Mouse (Mus musculus) limb, embryonic 14.5 days (tissue): ENCODE results near the gene Cysrt1. TPM values are rescaled to one million over a fixed set of nuclear protein-coding genes. Genes with fewer than 3 reads are reported as not detected.
A peak's percentile ranks its signal among the peaks of the same experiment; 100 is the strongest.

Experiments used
- ATAC-seq: fragments of 200-750 bp; cut with Nextera tagmentation; 2 replicates; pipeline ENCODE4 v1.8.0; 2017; ENCODE audit warnings: low read depth, moderate number of reproducible peaks, moderate TSS enrichment; ENCODE audit not compliant: low FRiP score
- DNase-seq: peaks from one replicate; pipeline ENCODE4 v3.0.0-alpha.2; 2015; ENCODE audit warnings: low spot score
- H3K27ac ChIP-seq: fragments of 300-500 bp; sonication (generic); replicated peaks from 2 replicates; pipeline ENCODE4 v1.5.1; 2014; ENCODE audit warnings: low read depth, mild to moderate bottlenecking, low read length, moderate library complexity, mixed read lengths
- H3K27me3 ChIP-seq: fragments of 300-500 bp; sonication (generic); 2 replicates; pipeline ENCODE4 v1.6.1; 2014; ENCODE audit warnings: low read length, mixed read lengths; ENCODE audit not compliant: control insufficient read depth, insufficient read depth
- H3K36me3 ChIP-seq: fragments of 300-500 bp; sonication (generic); 2 replicates; pipeline ENCODE4 v1.6.1; 2014; ENCODE audit warnings: mild to moderate bottlenecking, low read length, moderate library complexity, mixed read lengths; ENCODE audit not compliant: control insufficient read depth, insufficient read depth
- H3K4me1 ChIP-seq: fragments of 300-500 bp; sonication (generic); 2 replicates; pipeline ENCODE4 v1.6.1; 2014; ENCODE audit warnings: antibody characterized with exemption, low read length, mixed read lengths; ENCODE audit not compliant: control insufficient read depth, insufficient read depth
- H3K4me2 ChIP-seq: fragments of 300-500 bp; sonication (generic); replicated peaks from 2 replicates; pipeline ENCODE4 v1.6.1; 2014; ENCODE audit warnings: low read depth, mild to moderate bottlenecking, low read length, moderate library complexity; ENCODE audit not compliant: severe bottlenecking
- H3K4me3 ChIP-seq: fragments of 300-500 bp; sonication (generic); replicated peaks from 2 replicates; pipeline ENCODE4 v1.5.1; 2014; ENCODE audit warnings: low read length
- H3K9ac ChIP-seq: fragments of 300-500 bp; sonication (generic); 2 replicates; pipeline ENCODE4 v1.6.1; 2014; ENCODE audit warnings: mild to moderate bottlenecking, low read depth, low read length, moderate library complexity; ENCODE audit not compliant: severe bottlenecking
- H3K9me3 ChIP-seq: fragments of 300-500 bp; sonication (generic); 2 replicates; pipeline ENCODE4 v1.6.1; 2016; ENCODE audit warnings: low read length; ENCODE audit not compliant: control insufficient read depth
- POLR2A ChIP-seq: fragments of 200-500 bp; IDR thresholded peaks from 2 replicates; pipeline ENCODE4 v1.8.0; 2012; ENCODE audit warnings: inconsistent platforms, mild to moderate bottlenecking, moderate library complexity, borderline replicate concordance; ENCODE audit not compliant: insufficient read depth, insufficient read length; ENCODE audit errors: extremely low read depth
- WGBS: fragments of 180-500 bp; shearing (Covaris S2); extraction: QIAGEN DNeasy Blood & Tissue Kit; methylation state at CpG from one replicate; pipeline ENCODE4 v1.1.7; 2014; 5-methylcytosine and 5-hydroxymethylcytosine counted together
- polyA plus RNA-seq, 2 experiments: library from polyadenylated mRNA; depleted of rRNA in 1 of 2; stranded (reverse) in 1 of 2; unstranded in 1 of 2; fragments of >200 nt; fragmentation: Nextera tagmentation in 1 of 2; extraction: Ambion mirVana in 1 of 2; gene quantifications; 2 replicates each; pipeline versions ENCODE4 v1.2.1 to v1.2.3; 2012 to 2014

The Cysrt1 gene
- polyA plus RNA-seq, 2 experiments: 1.5 to 7.6 TPM

DNA sequence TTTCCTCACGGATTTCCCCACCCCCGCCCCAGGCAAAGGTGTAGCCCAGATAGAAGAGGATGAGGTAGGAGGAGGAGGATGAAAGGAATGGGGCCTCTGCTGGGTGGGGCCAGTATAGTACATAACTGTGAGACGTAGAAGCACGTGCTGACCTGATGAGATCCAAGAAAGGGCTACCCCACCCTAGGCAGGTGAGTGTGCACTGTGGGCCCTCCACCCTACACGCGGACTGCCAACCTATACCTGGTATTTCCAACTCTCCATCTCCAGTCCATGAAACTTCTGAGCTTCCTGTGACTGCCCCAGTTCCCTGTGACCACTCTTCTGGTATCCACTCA lies 845 bp downstream of the Cysrt1 start:
- ATAC-seq: no peak
- H3K36me3 ChIP-seq: no peaks in the 10 kb centered on the region
- DNase-seq: no peak
- H3K4me2 ChIP-seq: peak overlapping the region; percentile 91
- H3K27ac ChIP-seq: no peak overlapping the region
- whole genome bisulfite sequencing: 4% methylated on average over 6 of the region's 6 CpGs
- H3K9me3 ChIP-seq: no peaks in the 10 kb centered on the region
- H3K4me1 ChIP-seq: peaks cover 12% of the 10 kb centered on the region; the same call in 1 of the 2 replicates
- H3K27me3 ChIP-seq: peaks cover 14% of the 10 kb centered on the region
- TF ChIP-seq POLR2A: no peak
- H3K4me3 ChIP-seq: peak overlapping the region; percentile 50
- no peak overlapping the region for H3K9ac ChIP-seq

DNA sequence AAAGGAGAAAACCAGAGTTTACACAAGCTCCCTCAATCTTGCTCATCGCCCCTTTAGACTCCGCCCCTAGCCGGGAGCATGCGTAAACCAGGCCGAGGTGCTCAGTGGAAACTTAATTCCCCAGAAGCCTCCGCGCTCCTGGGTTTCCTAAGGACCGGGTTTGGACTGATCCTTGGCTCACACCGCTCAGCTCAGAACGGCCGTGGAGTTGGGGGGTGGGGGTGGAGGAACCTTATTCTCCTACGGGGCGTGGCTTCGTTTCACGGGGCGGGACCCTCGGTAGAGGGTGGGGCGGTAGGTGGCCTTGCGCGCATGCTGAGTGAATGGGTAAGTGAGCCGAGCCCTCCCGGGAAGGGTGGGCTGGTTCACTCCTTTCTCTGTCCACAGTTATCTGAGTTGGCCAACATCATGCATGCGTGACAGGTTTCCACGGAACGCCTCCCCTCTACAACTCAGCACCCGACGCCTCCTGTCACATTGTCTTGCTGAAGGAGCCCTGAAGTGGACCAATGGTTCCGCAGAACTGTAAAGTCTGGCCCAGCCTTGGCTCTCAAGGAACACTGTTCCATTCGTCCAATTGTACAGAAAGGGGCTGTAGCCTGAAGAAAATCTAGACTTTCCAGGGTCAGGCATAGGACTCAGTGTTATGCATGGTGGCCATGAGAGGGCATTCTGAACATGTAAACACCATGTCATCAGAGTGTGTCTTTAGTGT lies 1.4 kb downstream of the Cysrt1 start:
- 0 out of 2 replicates have a peak, but pooled peaks have one; percentile 28 for TF ChIP-seq POLR2A
- peaks cover 12% of the 10 kb centered on the region; the same call in 1 of the 2 replicates for H3K4me1 ChIP-seq
- no peaks in the 10 kb centered on the region for H3K36me3 ChIP-seq
- DNase-seq (peak; percentile 84), ATAC-seq (peak; percentile 88)
- no peak overlapping the region for H3K27ac ChIP-seq
- H3K9ac ChIP-seq: peak overlapping the region; percentile 38
- no peaks in the 10 kb centered on the region for H3K9me3 ChIP-seq
- H3K4me3 ChIP-seq: peak overlapping the region; percentile 50
- peaks cover 14% of the 10 kb centered on the region for H3K27me3 ChIP-seq
- H3K4me2 ChIP-seq: peak overlapping the region; percentile 91
- WGBS: 2% methylated on average over 25 of the region's 29 CpGs

DNA sequence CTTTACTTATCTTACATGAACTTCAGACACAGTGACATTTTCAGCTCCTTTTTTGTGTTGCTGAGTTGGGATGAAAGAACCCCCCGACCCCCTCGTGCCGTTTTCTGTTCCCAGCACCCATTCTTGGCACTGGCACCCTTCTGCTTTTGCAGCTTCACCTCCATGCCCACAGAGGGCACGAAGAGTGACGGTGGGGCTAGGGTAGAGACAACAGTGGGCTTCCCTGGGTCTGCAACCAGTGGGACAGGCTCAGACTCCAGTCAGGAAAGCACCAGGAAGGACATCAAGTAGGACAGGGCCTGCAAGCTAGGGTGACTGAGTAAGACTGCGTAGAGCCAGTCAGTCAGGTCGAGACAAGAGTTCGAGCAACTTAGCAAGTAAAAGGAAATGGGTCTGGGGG lies 1.9 kb downstream of the Cysrt1 start:
- ATAC-seq: 0 out of 2 replicates have a peak, but pooled peaks have one; percentile 3
- H3K4me3 ChIP-seq: peak overlapping the region; percentile 50
- H3K9ac ChIP-seq: peak overlapping the region; percentile 38
- H3K27me3 ChIP-seq: peaks cover 14% of the 10 kb centered on the region
- peak overlapping the region; percentile 91 for H3K4me2 ChIP-seq
- WGBS: 52% methylated on average over 8 of the region's 8 CpGs
- H3K36me3 ChIP-seq: no peaks in the 10 kb centered on the region
- no peaks in the 10 kb centered on the region for H3K9me3 ChIP-seq
- no peak for TF ChIP-seq POLR2A
- DNase-seq: no peak
- H3K4me1 ChIP-seq: peaks cover 12% of the 10 kb centered on the region; the same call in 1 of the 2 replicates
- no peak overlapping the region for H3K27ac ChIP-seq

- 81% methylated on average over 3 of the region's 3 CpGs for WGBS
- H3K4me1 ChIP-seq: peaks cover 12% of the 10 kb centered on the region; the same call in 1 of the 2 replicates
- no peak for DNase-seq
- no peak for TF ChIP-seq POLR2A
- H3K4me3 ChIP-seq: no peak overlapping the region
- H3K36me3 ChIP-seq: no peaks in the 10 kb centered on the region
- peaks cover 14% of the 10 kb centered on the region for H3K27me3 ChIP-seq
- H3K27ac ChIP-seq: no peak overlapping the region
- ATAC-seq: no peak
- H3K4me2 ChIP-seq: no peak overlapping the region
- H3K9me3 ChIP-seq: no peaks in the 10 kb centered on the region
- H3K9ac ChIP-seq: no peak overlapping the region
These were observed 2.5 kb downstream of the Cysrt1 start for GRCm38 (mm10) chr2:25239766-25240165.

DNA sequence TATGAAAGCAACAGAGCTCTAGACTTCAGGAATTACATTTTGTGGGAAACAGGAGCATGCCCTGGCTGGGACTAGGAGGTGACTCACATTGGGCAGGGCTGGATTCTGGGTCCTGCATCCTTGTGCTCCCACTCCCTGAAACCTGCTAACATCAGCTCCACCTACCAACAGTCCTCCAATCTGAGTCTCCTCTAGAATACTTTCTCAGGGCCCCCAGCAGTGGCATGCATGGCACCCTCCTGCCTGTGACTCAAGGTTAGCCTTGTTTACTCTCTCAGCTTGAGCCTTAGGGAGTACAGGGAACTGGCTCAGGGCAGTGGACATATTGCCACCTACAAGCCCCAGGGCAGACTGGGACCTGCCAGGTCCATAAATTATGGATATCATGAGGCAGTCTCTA lies 4.1 kb downstream of the Cysrt1 start:
- no peak overlapping the region for H3K9ac ChIP-seq
- H3K27ac ChIP-seq: no peak overlapping the region

More for the DNA sequence above, 4.1 kb downstream of the Cysrt1 start:
- DNase-seq (no peak), ATAC-seq (no peak)
- H3K4me3 ChIP-seq: no peak overlapping the region
- TF ChIP-seq POLR2A: no peak
- peaks cover 14% of the 10 kb centered on the region for H3K27me3 ChIP-seq
- H3K9me3 ChIP-seq: no peaks in the 10 kb centered on the region
- H3K4me2 ChIP-seq: no peak overlapping the region
- peaks cover 12% of the 10 kb centered on the region; the same call in 1 of the 2 replicates for H3K4me1 ChIP-seq
- H3K36me3 ChIP-seq: no peaks in the 10 kb centered on the region
